Mouse (Mus musculus) kidney, adult 11 months (tissue): ENCODE results near the gene Xndc1.

Source experiments
- DNase-seq: peaks from one replicate; pipeline ENCODE4 v3.0.0; 2022

Xndc1 gene

GRCm38 (mm10) chr7:102082816-102083215 is 17.5 kb downstream of the Xndc1 start, which contains the start of gene Trpc2:
TSS of gene Trpc2 (plus strand) at chr7:102083116.
- DNase-seq: no peak

- DNase-seq: no peak
Measured at GRCm38 (mm10) chr7:102084041-102084696, 18.9 kb downstream of the Xndc1 start.

DNA sequence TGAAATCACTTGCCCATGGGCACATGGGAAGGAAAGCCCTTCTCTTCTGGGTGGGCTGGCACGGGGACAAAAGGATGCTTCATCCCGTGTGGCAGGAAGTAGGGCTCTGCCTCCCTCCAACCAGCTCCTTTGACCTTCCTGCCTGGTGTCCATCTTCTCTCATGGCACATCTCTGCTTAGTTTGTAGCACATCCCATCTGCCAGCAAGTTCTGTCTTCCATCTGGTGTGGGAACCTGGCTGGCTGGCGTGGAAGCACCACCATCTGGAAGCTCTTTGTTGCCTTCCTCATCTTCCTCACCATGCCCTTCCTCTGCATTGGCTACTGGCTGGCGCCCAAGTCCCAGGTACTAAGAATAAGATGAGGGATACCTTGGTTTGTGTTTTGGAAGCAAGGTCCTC is 22.0 kb downstream of the Xndc1 start:
- no peak for DNase-seq

GRCm38 (mm10) chr7:102099760-102100661 is 34.7 kb downstream of the Xndc1 start:
- DNase-seq: peak; percentile 24

- no peak for DNase-seq
Measured at GRCm38 (mm10) chr7:102100868-102101267, 35.6 kb downstream of the Xndc1 start.

DNA sequence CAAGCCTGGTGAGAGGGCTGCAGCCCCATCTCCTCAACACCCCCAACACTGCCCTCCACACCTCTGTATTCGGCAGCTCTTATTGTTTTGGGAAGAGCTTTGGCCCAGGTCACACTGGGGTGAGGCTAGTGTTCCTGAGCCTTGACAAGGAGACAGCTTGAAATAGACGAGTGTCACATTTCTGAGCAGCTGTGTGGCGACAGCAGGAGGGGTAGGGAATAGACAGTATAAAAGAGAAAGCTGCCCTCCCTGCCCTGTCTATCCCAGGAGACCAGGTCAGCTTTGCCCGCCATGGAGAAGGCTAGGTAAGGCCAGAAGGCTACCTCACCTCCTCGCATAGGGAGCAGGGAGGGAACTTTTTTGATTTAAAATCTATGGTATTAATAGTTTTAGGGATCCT is 36.2 kb downstream of the Xndc1 start, which contains the start of gene Art1:
Art1 (plus strand) TSS at position 257 of the 400 bp plus-strand sequence.
- DNase-seq: no peak

GRCm38 (mm10) chr7:102102241-102102640 is 36.9 kb downstream of the Xndc1 start:
- no peak for DNase-seq

DNA sequence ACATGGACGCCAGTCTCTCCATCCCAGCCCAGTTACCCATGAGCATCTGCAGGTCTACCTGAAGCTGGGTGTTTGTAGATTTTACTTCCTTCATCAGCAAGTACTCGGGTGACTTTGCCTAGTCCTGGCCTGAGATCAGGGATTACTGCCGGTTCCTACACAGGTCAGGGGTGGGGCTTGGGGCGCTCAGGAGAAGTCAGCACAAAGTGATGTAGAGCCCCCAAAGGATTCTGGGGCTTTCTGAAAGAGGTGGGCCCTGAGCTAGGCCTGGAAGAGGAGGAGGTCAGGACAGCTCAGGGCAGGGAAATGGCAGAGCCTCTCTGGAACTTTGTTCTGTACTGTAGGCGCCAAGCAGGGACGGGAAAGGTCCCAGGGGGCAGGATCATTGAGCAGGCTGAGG is 37.4 kb downstream of the Xndc1 start:
- DNase-seq: no peak

DNA sequence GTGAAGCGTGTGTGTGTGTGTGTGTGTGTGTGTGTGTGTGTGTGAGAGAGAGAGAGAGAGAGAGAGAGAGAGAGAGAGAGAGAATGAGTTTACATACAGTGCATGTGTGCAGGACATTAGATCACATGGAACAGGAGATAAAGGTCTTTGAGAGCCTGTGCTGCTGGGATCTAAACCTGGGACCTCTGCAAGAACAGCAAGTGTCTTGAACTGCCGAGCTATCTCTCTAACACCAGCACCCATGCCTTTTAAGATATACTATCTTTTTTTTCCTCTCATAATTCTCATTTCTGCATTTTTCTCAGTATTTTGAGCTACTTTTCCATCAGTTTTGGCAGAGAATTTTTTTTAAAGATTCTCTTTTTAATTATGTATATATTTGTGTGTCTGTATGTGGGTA is 38.2 kb downstream of the Xndc1 start:
- DNase-seq: no peak

- DNase-seq: peak; percentile 9
Measured at GRCm38 (mm10) chr7:102104126-102104525, 38.8 kb downstream of the Xndc1 start.

DNA sequence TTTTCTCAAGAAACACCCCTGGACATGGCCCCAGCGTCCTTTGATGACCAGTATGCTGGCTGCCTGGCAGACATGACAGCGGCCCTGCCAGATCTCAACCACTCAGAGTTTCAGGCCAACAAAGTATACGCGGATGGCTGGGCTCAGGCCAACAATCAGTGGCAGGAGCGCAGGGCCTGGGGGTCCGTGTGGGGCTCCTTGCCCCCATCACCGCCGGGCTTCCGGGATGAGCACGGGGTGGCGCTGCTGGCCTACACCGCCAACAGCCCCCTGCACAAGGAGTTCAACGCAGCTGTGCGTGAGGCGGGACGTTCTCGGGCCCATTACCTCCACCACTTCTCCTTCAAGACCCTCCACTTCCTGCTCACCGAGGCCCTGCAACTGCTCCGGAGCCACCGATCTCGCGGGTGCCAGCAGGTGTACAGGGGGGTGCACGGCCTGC is 41.4 kb downstream of the Xndc1 start:
- DNase-seq: no peak

DNA sequence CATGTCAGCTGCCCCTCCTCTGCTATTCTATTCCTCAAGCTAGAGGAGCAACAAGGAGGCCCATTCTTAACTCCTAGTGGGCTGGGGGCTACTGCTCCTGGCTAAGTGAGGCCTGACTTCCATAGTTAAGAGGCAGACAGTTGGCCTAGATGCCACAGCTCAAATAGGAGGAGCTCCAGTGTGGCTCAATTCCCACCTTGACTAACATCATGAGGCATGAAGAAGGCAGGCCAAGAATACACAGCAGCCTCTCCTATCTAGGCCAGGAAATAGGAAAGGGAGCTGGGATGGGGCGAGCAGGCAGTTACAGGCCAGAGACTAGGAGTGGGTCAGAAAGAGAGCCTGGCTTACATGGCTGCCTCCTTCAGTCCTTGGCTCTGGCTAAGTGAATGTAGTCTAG is 42.9 kb downstream of the Xndc1 start:
- DNase-seq: no peak

GRCm38 (mm10) chr7:102109171-102109570 is 43.9 kb downstream of the Xndc1 start, which contains the start of gene Art5:
TSS of gene Art5 (minus strand) at chr7:102109489.
- DNase-seq: no peak

GRCm38 (mm10) chr7:102109746-102110145 is 44.4 kb downstream of the Xndc1 start:
- DNase-seq: no peak

- no peak for DNase-seq
Measured at GRCm38 (mm10) chr7:102113151-102113729, 47.9 kb downstream of the Xndc1 start.

DNA sequence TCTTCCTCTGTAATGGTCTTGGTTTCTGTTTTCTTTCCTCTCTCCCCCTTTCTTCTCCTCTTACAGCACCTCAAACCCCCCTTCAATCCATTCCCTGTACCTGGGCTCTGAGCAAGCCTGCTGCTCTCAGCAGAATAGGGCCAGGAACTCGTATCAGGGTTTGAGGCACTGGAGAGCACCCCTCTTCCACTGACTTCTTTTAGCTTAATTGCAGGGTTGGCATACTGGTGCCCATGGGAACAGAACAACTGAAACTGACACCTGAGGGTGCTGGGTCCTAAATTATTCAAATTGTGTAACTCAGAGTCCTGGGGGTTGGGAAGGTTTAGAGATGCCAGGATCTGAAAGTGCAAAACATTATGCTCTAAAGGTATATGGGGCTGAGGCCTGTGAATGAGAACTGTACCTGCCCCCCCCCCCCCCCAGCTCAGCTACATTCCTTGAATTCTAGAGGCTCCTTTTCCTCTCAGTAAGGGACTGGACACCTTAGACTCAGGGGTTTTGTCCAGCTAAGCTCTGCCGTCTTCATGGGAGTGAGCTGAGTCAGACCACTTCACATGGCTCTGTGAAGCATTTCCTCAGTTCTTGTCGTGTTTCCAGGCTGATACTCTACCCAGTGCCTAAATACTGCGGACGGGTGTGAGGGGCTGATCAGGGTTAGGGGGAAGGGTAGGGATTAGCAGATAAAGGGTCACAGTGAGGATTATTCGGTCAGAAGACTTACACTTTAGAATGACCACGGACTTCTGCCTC is 51.4 kb downstream of the Xndc1 start, which contains the start of gene Chrna10:
Chrna10 (minus strand) TSS at position 250 of the 753 bp plus-strand sequence.
- DNase-seq: no peak

GRCm38 (mm10) chr7:102117382-102117781 is 52.1 kb downstream of the Xndc1 start:
- DNase-seq: no peak

GRCm38 (mm10) chr7:102120326-102120725 is 55.0 kb downstream of the Xndc1 start:
- no peak for DNase-seq

GRCm38 (mm10) chr7:102132395-102132794 is 67.1 kb downstream of the Xndc1 start:
- DNase-seq: no peak
